Mouse (Mus musculus) myocyte (in vitro differentiated cells): ENCODE measurements around the gene Tmem252.
"Not testable (repeated sequence)": the region's sequence is repeated elsewhere in the genome, so short reads cannot be mapped to it uniquely, and the experiment has no call there.

Experiments used
- E2F4 ChIP-seq: IDR thresholded peaks from one replicate; pipeline ENCODE4 v1.6.1; 2011; ENCODE audit warnings: mild to moderate bottlenecking, control low read depth, moderate library complexity; ENCODE audit not compliant: insufficient read depth
- MAX ChIP-seq: IDR thresholded peaks from one replicate; pipeline ENCODE4 v1.6.1; 2011; ENCODE audit warnings: low read depth, mild to moderate bottlenecking, control low read depth
- MYOD1 ChIP-seq, 3 experiments: IDR thresholded peaks; one replicate each; pipeline ENCODE4 v1.6.1; 2011; ENCODE audit warnings: control low read depth in 2 of 3, low read depth in 2 of 3, mild to moderate bottlenecking in 2 of 3, moderate library complexity in 1 of 3; ENCODE audit not compliant: insufficient read length in 2 of 3, control insufficient read depth in 1 of 3
- POLR2A ChIP-seq: IDR thresholded peaks from one replicate; pipeline ENCODE4 v1.6.1; 2011; ENCODE audit warnings: low read depth, mild to moderate bottlenecking, control low read depth, moderate library complexity; ENCODE audit not compliant: insufficient read length
- TCF12 ChIP-seq: IDR thresholded peaks from one replicate; pipeline ENCODE4 v1.6.1; 2011; ENCODE audit warnings: mild to moderate bottlenecking, control low read depth; ENCODE audit not compliant: poor library complexity, insufficient read depth, severe bottlenecking

DNA sequence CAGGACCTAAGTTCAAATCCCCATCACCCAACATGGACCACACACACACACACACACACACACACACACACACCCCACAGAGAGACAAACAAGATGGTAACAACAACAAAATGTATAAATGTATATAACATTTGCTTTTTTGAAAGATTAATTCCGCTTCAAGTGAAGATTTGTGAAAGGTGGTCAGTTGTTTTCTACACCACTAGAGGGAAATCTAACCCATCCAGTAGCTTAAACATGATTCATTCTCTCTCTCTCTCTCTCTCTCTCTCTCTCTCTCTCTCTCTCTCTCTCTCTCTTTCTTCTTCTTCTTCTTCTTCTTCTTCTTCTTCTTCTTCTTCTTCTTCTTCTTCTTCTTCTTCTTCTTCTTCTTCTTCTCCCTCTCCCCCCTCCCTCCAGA is 29.4 kb downstream of the Tmem252 start:
- TF ChIP-seq POLR2A; E2F4; MYOD1 (IDR thresholded peaks at IDR 0.05; ENCODE audit: control insufficient read depth in 1 of 3, insufficient read length in 2 of 3, low read depth in 2 of 3); MAX; TCF12: not testable (repeated sequence)
